Mouse (Mus musculus) left cerebral cortex, postnatal 10 days (tissue): Measurements from ENCODE around the gene Drd4. TPM values are rescaled to one million over a fixed set of nuclear protein-coding genes. Genes with fewer than 3 reads are reported as not detected.

Source experiments
- total RNA-seq, 2 experiments: library from RNA; stranded (reverse); gene quantifications; 2 replicates each; pipeline ENCODE4 v1.2.3; 2021

Drd4 gene
- total RNA-seq, 2 experiments from 2014 or later = 0.15 to 0.36 TPM

Other genes starting within 250 kb of the Drd4 start
- gene B4galnt4, start 230.9 kb upstream of the Drd4 start, total RNA-seq = 100 to 1,000 TPM; 107 to 110 TPM
- not detected for gene Pkp3, start 213.8 kb upstream of the Drd4 start, total RNA-seq
- 1 to 10 TPM; 2.3 to 2.8 TPM for gene Sigirr, start 191.4 kb upstream of the Drd4 start, total RNA-seq
- gene Ano9, start 174.2 kb upstream of the Drd4 start, total RNA-seq = not detected
- 10 to 100 TPM; 48.4 to 54.0 TPM for gene Ptdss2, start 169.6 kb upstream of the Drd4 start, total RNA-seq
- gene Rnh1, start 119.1 kb upstream of the Drd4 start, total RNA-seq = 10 to 100 TPM; 20.8 TPM
- 100 to 1,000 TPM; 246 to 262 TPM for gene Hras, start 98.0 kb upstream of the Drd4 start, total RNA-seq
- gene Lrrc56, start 97.8 kb upstream of the Drd4 start, total RNA-seq = 1 to 10 TPM; 4.7 to 4.9 TPM
- not detected for gene Lmntd2, start 77.9 kb upstream of the Drd4 start, total RNA-seq
- under 1 TPM; 0.58 to 0.69 TPM for gene Rassf7, start 76.1 kb upstream of the Drd4 start, total RNA-seq
- gene Phrf1, start 63.2 kb upstream of the Drd4 start, total RNA-seq = 10 to 100 TPM; 63.6 to 69.6 TPM
- under 1 TPM; 0.22 to 0.58 TPM for gene Irf7, start 25.5 kb upstream of the Drd4 start, total RNA-seq
- gene Cdhr5, start 15.2 kb upstream of the Drd4 start, total RNA-seq = not detected
- gene Sct, start 12.9 kb upstream of the Drd4 start, total RNA-seq = not detected
- gene Deaf1, start 35.7 kb downstream of the Drd4 start, total RNA-seq = 100 to 1,000 TPM; 258 to 269 TPM
- 10 to 100 TPM; 21.6 to 23.5 TPM for gene Tmem80, start 35.7 kb downstream of the Drd4 start, total RNA-seq
- 1 to 10 TPM; 1.1 to 1.4 TPM for gene Eps8l2, start 46.9 kb downstream of the Drd4 start, total RNA-seq
- 100 to 1,000 TPM; 113 to 114 TPM for gene Taldo1, start 100.2 kb downstream of the Drd4 start, total RNA-seq
- gene Gatd1, start 122.1 kb downstream of the Drd4 start, total RNA-seq = 10 to 100 TPM; 38.2 to 39.5 TPM
- 100 to 1,000 TPM; 267 to 296 TPM for gene Cend1, start 137.5 kb downstream of the Drd4 start, total RNA-seq
- 100 to 1,000 TPM; 286 to 306 TPM for gene Slc25a22, start 145.9 kb downstream of the Drd4 start, total RNA-seq
- 1 to 10 TPM; 1.8 to 2.0 TPM for gene Pidd1, start 152.0 kb downstream of the Drd4 start, total RNA-seq
- gene Rplp2, start 155.4 kb downstream of the Drd4 start, total RNA-seq = 100 to 1,000 TPM; 687 to 705 TPM
- gene Pnpla2, start 163.2 kb downstream of the Drd4 start, total RNA-seq = 10 to 100 TPM; 19.2 to 25.5 TPM
- gene Cracr2b, start 169.1 kb downstream of the Drd4 start, total RNA-seq = 1 to 10 TPM; 3.4 to 5.8 TPM
- 10 to 100 TPM; 31.8 to 33.7 TPM for gene Cd151, start 175.4 kb downstream of the Drd4 start, total RNA-seq
- 10 to 100 TPM; 43.8 to 45.0 TPM for gene Polr2l, start 183.1 kb downstream of the Drd4 start, total RNA-seq
- 10 to 100 TPM; 29.0 to 35.4 TPM for gene Tspan4, start 183.2 kb downstream of the Drd4 start, total RNA-seq
- gene Chid1, start 247.9 kb downstream of the Drd4 start, total RNA-seq = 10 to 100 TPM; 69.2 to 71.1 TPM